Mouse (Mus musculus) heart, embryonic 14.5 days (tissue): ENCODE results near the gene Fam102a. TPM values are rescaled to one million over a fixed set of nuclear protein-coding genes. Genes with fewer than 3 reads are reported as not detected.
"Not testable (repeated sequence)": the region's sequence is repeated elsewhere in the genome, so short reads cannot be mapped to it uniquely, and the experiment has no call there.

ENCODE experiments used
- ATAC-seq: fragments of 200-750 bp; cut with Nextera tagmentation; 2 replicates; pipeline ENCODE4 v1.8.0; 2017; ENCODE audit warnings: low read depth, moderate TSS enrichment; ENCODE audit not compliant: insufficient number of reproducible peaks, insufficient read depth, low FRiP score
- H3K27ac ChIP-seq, 2 experiments: fragments of 200-500 bp in 1 of 2; fragments of 300-500 bp in 1 of 2; sonication (generic) in 1 of 2; replicated peaks in 1 of 2; 2 replicates each; pipeline ENCODE4 v1.5.1; 2012 to 2014; ENCODE audit warnings: low read depth in 2 of 2, low read length in 2 of 2, control low read depth in 1 of 2, mild to moderate bottlenecking in 1 of 2, mixed read lengths in 1 of 2; ENCODE audit not compliant: control insufficient read depth in 1 of 2, insufficient read depth in 1 of 2
- H3K27me3 ChIP-seq: fragments of 300-500 bp; sonication (generic); 2 replicates; pipeline ENCODE4 v1.6.1; 2014; ENCODE audit warnings: mild to moderate bottlenecking, low read length, control low read depth; ENCODE audit not compliant: control insufficient read depth, insufficient read depth
- H3K36me3 ChIP-seq: fragments of 300-500 bp; sonication (generic); 2 replicates; pipeline ENCODE4 v1.6.1; 2014; ENCODE audit warnings: mild to moderate bottlenecking, control low read depth, low read length, mixed read lengths; ENCODE audit not compliant: control insufficient read depth, insufficient read depth
- H3K4me1 ChIP-seq, 2 experiments: fragments of 200-500 bp in 1 of 2; fragments of 300-500 bp in 1 of 2; sonication (generic) in 1 of 2; 2 replicates each; pipeline ENCODE4 v1.6.1; 2012 to 2014; ENCODE audit warnings: low read length in 2 of 2, control low read depth in 1 of 2, mixed read lengths in 1 of 2; ENCODE audit not compliant: control insufficient read depth in 2 of 2, insufficient read depth in 2 of 2
- H3K4me2 ChIP-seq: fragments of 300-500 bp; sonication (generic); 2 replicates; pipeline ENCODE4 v1.6.1; 2014; ENCODE audit warnings: mild to moderate bottlenecking, low read length
- H3K4me3 ChIP-seq, 2 experiments: fragments of 200-500 bp in 1 of 2; fragments of 300-500 bp in 1 of 2; sonication (generic) in 1 of 2; 2 replicates each; pipeline ENCODE4 v1.5.1; 2012 to 2014; ENCODE audit warnings: low read length in 2 of 2, mild to moderate bottlenecking in 2 of 2, control low read depth in 1 of 2, low read depth in 1 of 2, moderate library complexity in 1 of 2; ENCODE audit not compliant: control insufficient read depth in 1 of 2, insufficient read depth in 1 of 2
- H3K9ac ChIP-seq: fragments of 300-500 bp; sonication (generic); 2 replicates; pipeline ENCODE4 v1.6.1; 2014; ENCODE audit warnings: mild to moderate bottlenecking, low read length
- H3K9me3 ChIP-seq: fragments of 300-500 bp; sonication (generic); 2 replicates; pipeline ENCODE4 v1.6.1; 2016; ENCODE audit warnings: low read length, control low read depth; ENCODE audit not compliant: control insufficient read depth
- WGBS: fragments of 180-500 bp; shearing (Covaris S2); extraction: QIAGEN DNeasy Blood & Tissue Kit; methylation state at CpG from one replicate; pipeline ENCODE4 v1.1.7; 2014; 5-methylcytosine and 5-hydroxymethylcytosine counted together
- polyA plus RNA-seq: library from polyadenylated mRNA; unstranded; fragments of >200 nt; fragmentation: Nextera tagmentation; extraction: Ambion mirVana; gene quantifications from 2 replicates; pipeline ENCODE4 v1.2.1, GENCODE M21; 2014

Gene Fam102a
- 5.8 and 6.3 TPM in 2 replicates for polyA plus RNA-seq

DNA sequence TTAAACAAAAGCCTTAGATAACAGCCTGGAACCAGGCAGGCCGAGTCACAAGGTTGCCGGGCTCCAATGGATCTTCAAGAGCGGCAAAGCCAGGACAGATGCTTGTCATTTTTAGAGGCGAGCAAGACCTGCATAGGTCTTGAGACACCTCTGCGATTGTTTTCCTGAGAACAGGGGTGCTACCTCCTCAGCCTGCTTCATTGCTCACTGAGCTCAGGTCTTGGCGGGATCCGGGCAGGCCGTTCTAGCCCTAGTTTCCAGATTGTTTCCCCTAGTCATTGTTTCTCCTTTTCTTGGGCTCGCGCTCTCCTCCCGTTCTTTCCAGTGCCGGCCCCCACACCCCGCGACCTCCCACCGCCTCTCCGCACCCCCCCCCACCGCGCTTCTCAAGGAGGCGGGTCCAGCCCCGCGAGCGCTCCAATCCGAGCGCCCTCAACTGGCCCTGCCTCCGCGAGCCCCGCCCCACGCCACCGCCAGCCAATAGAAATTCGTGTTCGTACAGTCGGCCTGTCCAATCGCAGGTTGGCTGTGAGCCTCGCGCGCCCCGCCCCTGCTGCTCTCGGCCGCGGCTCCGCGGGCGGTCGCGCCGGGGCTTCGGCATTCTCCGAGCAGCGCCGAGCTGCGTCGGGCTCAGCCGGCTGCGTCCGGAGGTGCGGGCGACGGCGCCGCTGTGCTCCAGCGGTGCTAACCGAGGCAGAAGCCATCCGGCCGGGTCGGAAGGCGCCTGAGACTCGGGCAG is at the start of gene Fam102a:
TSS of gene Fam102a (plus strand) at position 600 of the 739 bp plus-strand sequence.
- peaks cover 36 to 45% of the 10 kb centered on the region in 2 experiments for H3K4me1 ChIP-seq
- no peaks in the 10 kb centered on the region for H3K27me3 ChIP-seq
- no peaks in the 10 kb centered on the region for H3K36me3 ChIP-seq
- H3K4me3 ChIP-seq = peak within 1 kb of the TSS; percentile 63 to 80
- WGBS = under 1% methylated on average over 66 of the region's 67 CpGs
- peak within 1 kb of the TSS; percentile 80 for H3K4me2 ChIP-seq
- peak within 1 kb of the TSS; percentile 88 to 94 for H3K27ac ChIP-seq
- H3K9me3 ChIP-seq = no peaks in the 10 kb centered on the region
- ATAC-seq = peak; percentile 96
- H3K9ac ChIP-seq = peak within 1 kb of the TSS; percentile 87

GRCm38 (mm10) chr2:32485751-32486150 is 49.4 kb upstream of the Fam102a start:
- H3K4me2 ChIP-seq = no peak overlapping the region
- no peak for ATAC-seq
- peaks cover 8 to 11% of the 10 kb centered on the region in 2 experiments for H3K4me1 ChIP-seq
- no peak overlapping the region for H3K27ac ChIP-seq
- 0 out of 2 replicates have a peak overlapping the region, but pooled peaks have one; percentile 17 for H3K9ac ChIP-seq
- H3K9me3 ChIP-seq = no peaks in the 10 kb centered on the region
- WGBS = 78% methylated on average over 4 of the region's 4 CpGs
- H3K36me3 ChIP-seq = no peaks in the 10 kb centered on the region
- no peak overlapping the region for H3K4me3 ChIP-seq
- no peaks in the 10 kb centered on the region for H3K27me3 ChIP-seq

GRCm38 (mm10) chr2:32486155-32486554 is 49.0 kb upstream of the Fam102a start:
- peaks cover 8 to 11% of the 10 kb centered on the region in 2 experiments for H3K4me1 ChIP-seq
- no peak overlapping the region for H3K27ac ChIP-seq
- 0 out of 2 replicates have a peak overlapping the region, but pooled peaks have one; percentile 17 for H3K9ac ChIP-seq
- H3K27me3 ChIP-seq = no peaks in the 10 kb centered on the region
- WGBS = 38% methylated on average over 9 of the region's 9 CpGs
- H3K4me3 ChIP-seq = no peak overlapping the region
- H3K9me3 ChIP-seq = no peaks in the 10 kb centered on the region
- H3K36me3 ChIP-seq = no peaks in the 10 kb centered on the region
- H3K4me2 ChIP-seq = no peak overlapping the region
- ATAC-seq = no peak

- no peak overlapping the region for H3K27ac ChIP-seq
- H3K9me3 ChIP-seq = no peaks in the 10 kb centered on the region
- H3K9ac ChIP-seq = no peak overlapping the region
- H3K4me3 ChIP-seq = no peak overlapping the region
- 4% methylated on average over 6 of the region's 6 CpGs for WGBS
- no peaks in the 10 kb centered on the region for H3K36me3 ChIP-seq
- ATAC-seq = peak; percentile 47; the same call in 1 of the 2 replicates
- H3K4me2 ChIP-seq = no peak overlapping the region
- no peaks in the 10 kb centered on the region for H3K27me3 ChIP-seq
- H3K4me1 ChIP-seq = peaks cover 8 to 11% of the 10 kb centered on the region in 2 experiments
Observed at GRCm38 (mm10) chr2:32487124-32487623, 48.0 kb upstream of the Fam102a start.

DNA sequence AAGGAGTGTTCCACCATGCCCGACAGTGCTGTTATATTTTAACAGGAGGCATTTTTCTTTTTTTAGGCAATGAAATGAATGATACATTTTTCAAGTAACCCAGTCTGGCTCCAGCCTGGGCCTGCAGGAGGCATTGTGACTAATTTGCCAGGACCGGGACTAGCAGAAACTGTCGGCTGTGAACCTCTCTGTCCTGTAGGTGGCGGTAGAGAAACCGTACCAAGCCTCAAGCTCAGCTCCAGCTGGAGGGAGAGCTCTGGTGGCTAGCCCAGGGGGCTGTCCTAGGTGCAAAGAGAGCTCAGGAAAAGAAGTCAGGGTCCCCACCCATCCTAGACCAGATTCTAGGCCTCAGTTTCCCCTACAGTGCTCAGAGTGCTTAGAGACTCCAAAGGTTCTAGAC is 46.5 kb upstream of the Fam102a start:
- no peak for ATAC-seq
- no peaks in the 10 kb centered on the region for H3K27me3 ChIP-seq
- H3K4me2 ChIP-seq = no peak overlapping the region
- no peaks in the 10 kb centered on the region for H3K9me3 ChIP-seq
- H3K4me3 ChIP-seq = no peak overlapping the region
- H3K27ac ChIP-seq = no peak overlapping the region
- H3K36me3 ChIP-seq = no peaks in the 10 kb centered on the region
- H3K4me1 ChIP-seq = peaks cover 8 to 11% of the 10 kb centered on the region in 2 experiments
- no peak overlapping the region for H3K9ac ChIP-seq
- WGBS = 0% methylated on average over 5 of the region's 5 CpGs

GRCm38 (mm10) chr2:32490730-32491129 is 44.4 kb upstream of the Fam102a start:
- H3K4me1 ChIP-seq = peaks cover 15% of the 10 kb centered on the region in 2 experiments
- H3K4me2 ChIP-seq, ATAC-seq, H3K9me3 ChIP-seq, H3K27me3 ChIP-seq, H3K27ac ChIP-seq, H3K36me3 ChIP-seq, H3K4me3 ChIP-seq, H3K9ac ChIP-seq: not testable (repeated sequence)

- Histone ChIP-seq H3K9ac (no peak overlapping the region), H3K4me2 (no peak overlapping the region), H3K4me3 (no peak overlapping the region), H3K36me3 (no peaks in the 10 kb centered on the region), H3K27me3 (no peaks in the 10 kb centered on the region), H3K4me1 (peaks cover 5 to 6% of the 10 kb centered on the region in 2 experiments; a peak in 2 of 4 replicates), H3K9me3 (no peaks in the 10 kb centered on the region), H3K27ac (no peak overlapping the region)
- WGBS = 67% methylated on average over 2 of the region's 2 CpGs
- no peak for ATAC-seq
Observed at GRCm38 (mm10) chr2:32492661-32493060, 42.5 kb upstream of the Fam102a start.
